Mouse (Mus musculus): Measurements from ENCODE around the gene Gin1. TPM values are rescaled to one million over a fixed set of nuclear protein-coding genes. Genes with fewer than 3 reads are reported as not detected.

The Gin1 gene
- polyA plus RNA-seq, 1 experiment, result 2.9 TPM

- H3K4me1 ChIP-seq (ENCODE audit: control insufficient read depth, insufficient read depth, low read length), result no peaks in the 10 kb centered on the region
- TF ChIP-seq CTCF (conservative IDR thresholded peaks at IDR 0.05; ENCODE audit: insufficient read depth, insufficient read length, low read depth, low read length), result 0 out of 2 replicates have a peak, but pooled peaks have one; percentile 5
- TF ChIP-seq POLR2A (IDR thresholded peaks at IDR 0.05; ENCODE audit: low read depth, low read length), result no peak
- H3K27ac ChIP-seq (ENCODE audit: insufficient read depth, low read depth, low read length), result no peak overlapping the region
- DNase-seq, result peak; percentile 24
- H3K36me3 ChIP-seq (ENCODE audit: control insufficient read depth, insufficient read depth, low read length), result no peaks in the 10 kb centered on the region
- no peaks in the 10 kb centered on the region for H3K27me3 ChIP-seq (replicated peaks; ENCODE audit: control insufficient read depth, insufficient read depth, low read length)
- WGBS, result 24% methylated on average over 2 of the region's 2 CpGs
- no peak overlapping the region for H3K4me3 ChIP-seq (ENCODE audit: insufficient read depth, low read depth, low read length)
These were observed 39.4 kb downstream of the Gin1 start for GRCm38 (mm10) chr1:97809255-97809912.

GRCm38 (mm10) chr1:97821282-97821681 lies 51.3 kb downstream of the Gin1 start:
- TF ChIP-seq CTCF (conservative IDR thresholded peaks at IDR 0.05; ENCODE audit: insufficient read depth, insufficient read length, low read depth, low read length) (no peak), POLR2A (IDR thresholded peaks at IDR 0.05; ENCODE audit: low read depth, low read length) (no peak)
- DNase-seq, result no peak
- Histone ChIP-seq H3K4me3 (ENCODE audit: insufficient read depth, low read depth, low read length) (peak overlapping the region; percentile 45), H3K36me3 (ENCODE audit: control insufficient read depth, insufficient read depth, low read length) (peaks cover 3% of the 10 kb centered on the region), H3K27ac (ENCODE audit: insufficient read depth, low read depth, low read length) (0 out of 2 replicates have a peak overlapping the region, but pooled peaks have one; percentile 3), H3K4me1 (ENCODE audit: control insufficient read depth, insufficient read depth, low read length) (no peaks in the 10 kb centered on the region), H3K27me3 (replicated peaks; ENCODE audit: control insufficient read depth, insufficient read depth, low read length) (no peaks in the 10 kb centered on the region)
- 77% methylated on average over 3 of the region's 3 CpGs for WGBS

- DNase-seq, result no peak
- no peak for TF ChIP-seq POLR2A (IDR thresholded peaks at IDR 0.05; ENCODE audit: low read depth, low read length)
- TF ChIP-seq CTCF (conservative IDR thresholded peaks at IDR 0.05; ENCODE audit: insufficient read depth, insufficient read length, low read depth, low read length), result no peak
These were observed 52.2 kb downstream of the Gin1 start for GRCm38 (mm10) chr1:97822203-97822602.

GRCm38 (mm10) chr1:97822904-97823303 lies 52.9 kb downstream of the Gin1 start:
- 95% methylated on average over 7 of the region's 7 CpGs for WGBS

More at GRCm38 (mm10) chr1:97822203-97822602, 52.2 kb downstream of the Gin1 start:
- peaks cover 3% of the 10 kb centered on the region for H3K36me3 ChIP-seq (ENCODE audit: control insufficient read depth, insufficient read depth, low read length)
- no peaks in the 10 kb centered on the region for H3K4me1 ChIP-seq (ENCODE audit: control insufficient read depth, insufficient read depth, low read length)
- H3K27me3 ChIP-seq (replicated peaks; ENCODE audit: control insufficient read depth, insufficient read depth, low read length), result no peaks in the 10 kb centered on the region
- WGBS, result 78% methylated on average over 5 of the region's 5 CpGs
- no peak overlapping the region for H3K27ac ChIP-seq (ENCODE audit: insufficient read depth, low read depth, low read length)
- H3K4me3 ChIP-seq (ENCODE audit: insufficient read depth, low read depth, low read length), result no peak overlapping the region

GRCm38 (mm10) chr1:97827566-97827965 lies 57.6 kb downstream of the Gin1 start:
- Histone ChIP-seq H3K4me1 (ENCODE audit: control insufficient read depth, insufficient read depth, low read length) (no peaks in the 10 kb centered on the region), H3K36me3 (ENCODE audit: control insufficient read depth, insufficient read depth, low read length) (peaks cover 1% of the 10 kb centered on the region), H3K27ac (ENCODE audit: insufficient read depth, low read depth, low read length) (no peak overlapping the region), H3K27me3 (replicated peaks; ENCODE audit: control insufficient read depth, insufficient read depth, low read length) (no peaks in the 10 kb centered on the region), H3K4me3 (ENCODE audit: insufficient read depth, low read depth, low read length) (no peak overlapping the region)
- DNase-seq, result no peak
- WGBS, result 75% methylated on average over 2 of the region's 2 CpGs
- TF ChIP-seq CTCF (conservative IDR thresholded peaks at IDR 0.05; ENCODE audit: insufficient read depth, insufficient read length, low read depth, low read length) (no peak), POLR2A (IDR thresholded peaks at IDR 0.05; ENCODE audit: low read depth, low read length) (no peak)

More at GRCm38 (mm10) chr1:97822904-97823303, 52.9 kb downstream of the Gin1 start:
- Histone ChIP-seq H3K27ac (ENCODE audit: insufficient read depth, low read depth, low read length) (no peak overlapping the region), H3K4me1 (ENCODE audit: control insufficient read depth, insufficient read depth, low read length) (no peaks in the 10 kb centered on the region), H3K27me3 (replicated peaks; ENCODE audit: control insufficient read depth, insufficient read depth, low read length) (no peaks in the 10 kb centered on the region), H3K4me3 (ENCODE audit: insufficient read depth, low read depth, low read length) (no peak overlapping the region), H3K36me3 (ENCODE audit: control insufficient read depth, insufficient read depth, low read length) (peaks cover 3% of the 10 kb centered on the region)
- DNase-seq, result no peak
- TF ChIP-seq POLR2A (IDR thresholded peaks at IDR 0.05; ENCODE audit: low read depth, low read length), result no peak

- WGBS, result 97% methylated on average over 5 of the region's 5 CpGs
- Histone ChIP-seq H3K4me3 (ENCODE audit: insufficient read depth, low read depth, low read length) (no peak overlapping the region), H3K4me1 (ENCODE audit: control insufficient read depth, insufficient read depth, low read length) (no peaks in the 10 kb centered on the region), H3K27me3 (replicated peaks; ENCODE audit: control insufficient read depth, insufficient read depth, low read length) (no peaks in the 10 kb centered on the region), H3K27ac (ENCODE audit: insufficient read depth, low read depth, low read length) (no peak overlapping the region), H3K36me3 (ENCODE audit: control insufficient read depth, insufficient read depth, low read length) (peaks cover 1% of the 10 kb centered on the region)
- no peak for DNase-seq
- no peak for TF ChIP-seq CTCF (conservative IDR thresholded peaks at IDR 0.05; ENCODE audit: insufficient read depth, insufficient read length, low read depth, low read length)
- TF ChIP-seq POLR2A (IDR thresholded peaks at IDR 0.05; ENCODE audit: low read depth, low read length), result no peak
These were observed 58.1 kb downstream of the Gin1 start for GRCm38 (mm10) chr1:97828087-97828486.

GRCm38 (mm10) chr1:97833466-97834353 lies 63.7 kb downstream of the Gin1 start:
- WGBS, result 71% methylated on average over 5 of the region's 5 CpGs

More at GRCm38 (mm10) chr1:97833466-97834353, 63.7 kb downstream of the Gin1 start:
- H3K4me1 ChIP-seq (ENCODE audit: control insufficient read depth, insufficient read depth, low read length), result no peaks in the 10 kb centered on the region
- peaks cover 1% of the 10 kb centered on the region for H3K36me3 ChIP-seq (ENCODE audit: control insufficient read depth, insufficient read depth, low read length)
- H3K4me3 ChIP-seq (ENCODE audit: insufficient read depth, low read depth, low read length), result no peak overlapping the region
- H3K27me3 ChIP-seq (replicated peaks; ENCODE audit: control insufficient read depth, insufficient read depth, low read length), result no peaks in the 10 kb centered on the region
- no peak for TF ChIP-seq CTCF (conservative IDR thresholded peaks at IDR 0.05; ENCODE audit: insufficient read depth, insufficient read length, low read depth, low read length)
- TF ChIP-seq POLR2A (IDR thresholded peaks at IDR 0.05; ENCODE audit: low read depth, low read length), result no peak
- peak; percentile 34 for DNase-seq
- H3K27ac ChIP-seq (ENCODE audit: insufficient read depth, low read depth, low read length), result no peak overlapping the region

Data from kidney, adult 2 months (tissue).